Mouse (Mus musculus): Measurements from ENCODE around the gene Atg9b.

GRCm38 (mm10) chr5:24426556-24427284 is 34.8 kb upstream of the Atg9b start:
- TF ChIP-seq POLR2A (IDR thresholded peaks at IDR 0.05; ENCODE audit: low read depth, low read length) (peak; percentile 58), CTCF (IDR thresholded peaks at IDR 0.05; ENCODE audit: borderline replicate concordance, insufficient read depth, low read length) (no peak)

Data from embryonic fibroblast, embryonic 13.5 days (primary cell).